Mouse (Mus musculus): ENCODE measurements around the gene Eno1.

- peak; percentile 91 for TF ChIP-seq CTCF (conservative IDR thresholded peaks at IDR 0.05; ENCODE audit: insufficient read depth, insufficient read length, low read depth, low read length)
- TF ChIP-seq POLR2A (IDR thresholded peaks at IDR 0.05; ENCODE audit: low read depth, low read length): no peak
Observed at GRCm38 (mm10) chr4:150257252-150258204, 21.0 kb downstream of the Eno1 start.
